Mouse (Mus musculus): Measurements from ENCODE around the gene Mmrn1. TPM values are rescaled to one million over a fixed set of nuclear protein-coding genes. Genes with fewer than 3 reads are reported as not detected.
"Not testable (repeated sequence)": the region's sequence is repeated elsewhere in the genome, so short reads cannot be mapped to it uniquely, and the experiment has no call there.

The Mmrn1 gene
- 2.7 and 3.0 TPM in 2 replicates for polyA plus RNA-seq (2015; fragmentation: Nextera tagmentation; extraction: Ambion mirVana)

DNA sequence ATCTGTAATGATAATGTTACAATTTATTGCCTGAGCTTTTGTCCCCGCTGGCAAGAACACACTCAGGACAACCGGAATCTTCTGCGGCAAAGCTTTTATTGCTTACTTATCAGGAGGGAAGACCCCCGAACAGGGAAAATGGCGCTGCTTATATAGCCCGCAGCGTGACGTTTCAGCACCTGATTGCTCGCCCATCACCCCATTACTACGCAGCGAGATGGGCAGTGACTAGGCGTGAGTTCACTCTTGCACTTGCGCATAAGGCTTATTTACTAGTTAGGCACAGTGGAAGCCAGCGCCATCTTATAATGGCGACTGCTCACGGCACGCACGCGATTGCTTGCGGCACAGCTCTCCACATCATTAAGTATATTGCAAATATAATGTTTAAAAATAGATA, at the start of gene Mmrn1:
Gene Mmrn1 (plus strand): TSS at position 301 of the 400 bp plus-strand sequence.
- not testable (repeated sequence) for ATAC-seq; H3K9ac ChIP-seq (replicated peaks); H3K27me3 ChIP-seq; H3K4me3 ChIP-seq (replicated peaks); H3K4me1 ChIP-seq (replicated peaks); H3K9me3 ChIP-seq; H3K27ac ChIP-seq; H3K36me3 ChIP-seq; H3K4me2 ChIP-seq (replicated peaks)
- 96% methylated on average over 20 of the region's 20 CpGs for WGBS

- Histone ChIP-seq H3K9me3 (no peaks in the 10 kb centered on the region), H3K27me3 (no peaks in the 10 kb centered on the region), H3K9ac (replicated peaks) (no peak overlapping the region), H3K36me3 (no peaks in the 10 kb centered on the region), H3K4me2 (replicated peaks) (no peak overlapping the region), H3K4me1 (replicated peaks) (no peaks in the 10 kb centered on the region), H3K27ac (no peak overlapping the region), H3K4me3 (replicated peaks) (no peak overlapping the region)
- 87% methylated on average over 7 of the region's 7 CpGs for WGBS
- no peak for ATAC-seq
These were observed 44.4 kb upstream of the Mmrn1 start for GRCm38 (mm10) chr6:60880362-60880761.

GRCm38 (mm10) chr6:60881534-60881933, 43.2 kb upstream of the Mmrn1 start:
- no peak for ATAC-seq
- no peaks in the 10 kb centered on the region for H3K27me3 ChIP-seq
- H3K4me1 ChIP-seq (replicated peaks) = no peaks in the 10 kb centered on the region
- 77% methylated on average over 2 of the region's 2 CpGs for WGBS
- H3K4me2 ChIP-seq (replicated peaks) = no peak overlapping the region
- no peaks in the 10 kb centered on the region for H3K36me3 ChIP-seq
- H3K9ac ChIP-seq (replicated peaks) = no peak overlapping the region
- no peak overlapping the region for H3K4me3 ChIP-seq (replicated peaks)
- H3K27ac ChIP-seq = no peak overlapping the region
- H3K9me3 ChIP-seq = no peaks in the 10 kb centered on the region

GRCm38 (mm10) chr6:60907272-60907671, 17.5 kb upstream of the Mmrn1 start:
- Histone ChIP-seq H3K4me2 (replicated peaks) (no peak overlapping the region), H3K9ac (replicated peaks) (no peak overlapping the region), H3K4me1 (replicated peaks) (no peaks in the 10 kb centered on the region), H3K4me3 (replicated peaks) (no peak overlapping the region), H3K9me3 (no peaks in the 10 kb centered on the region), H3K27ac (no peak overlapping the region), H3K36me3 (no peaks in the 10 kb centered on the region), H3K27me3 (no peaks in the 10 kb centered on the region)
- ATAC-seq = no peak
- WGBS = 83% methylated on average over 2 of the region's 2 CpGs

- ATAC-seq = 0 out of 2 replicates have a peak, but pooled peaks have one; percentile 55
- no peaks in the 10 kb centered on the region for H3K36me3 ChIP-seq
- no peaks in the 10 kb centered on the region for H3K9me3 ChIP-seq
- H3K4me3 ChIP-seq (replicated peaks) = no peak overlapping the region
- no peaks in the 10 kb centered on the region for H3K27me3 ChIP-seq
- H3K27ac ChIP-seq = no peak overlapping the region
- H3K4me2 ChIP-seq (replicated peaks) = no peak overlapping the region
- H3K4me1 ChIP-seq (replicated peaks) = no peaks in the 10 kb centered on the region
- no peak overlapping the region for H3K9ac ChIP-seq (replicated peaks)
These were observed 6.6 kb downstream of the Mmrn1 start for GRCm38 (mm10) chr6:60931364-60931763.

DNA sequence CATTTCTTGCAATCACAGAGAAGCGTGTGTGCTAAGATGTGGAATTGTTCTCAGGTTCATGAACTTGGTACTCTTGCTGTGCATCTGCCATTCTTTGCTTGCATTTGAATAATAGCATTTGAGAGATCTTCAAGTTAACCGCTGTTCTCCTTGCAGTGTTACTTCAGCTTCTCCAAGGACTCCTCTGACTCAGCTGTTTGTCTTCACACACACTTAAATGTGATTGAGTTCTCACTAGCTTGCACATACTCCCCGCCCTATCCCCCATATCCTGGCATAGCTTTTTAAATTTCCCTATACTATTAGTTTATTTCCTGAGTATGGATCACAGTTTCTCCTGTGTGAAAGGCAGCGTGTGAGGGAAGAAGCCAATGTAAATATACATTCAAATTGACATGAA, 10.1 kb downstream of the Mmrn1 start:
- no peaks in the 10 kb centered on the region for H3K36me3 ChIP-seq
- H3K27ac ChIP-seq = no peak overlapping the region
- no peak overlapping the region for H3K4me2 ChIP-seq (replicated peaks)
- 70% methylated on average over 4 of the region's 4 CpGs for WGBS
- H3K4me3 ChIP-seq (replicated peaks) = no peak overlapping the region
- H3K9ac ChIP-seq (replicated peaks) = no peak overlapping the region
- no peak for ATAC-seq
- H3K9me3 ChIP-seq = no peaks in the 10 kb centered on the region
- H3K27me3 ChIP-seq = no peaks in the 10 kb centered on the region
- H3K4me1 ChIP-seq (replicated peaks) = no peaks in the 10 kb centered on the region

DNA sequence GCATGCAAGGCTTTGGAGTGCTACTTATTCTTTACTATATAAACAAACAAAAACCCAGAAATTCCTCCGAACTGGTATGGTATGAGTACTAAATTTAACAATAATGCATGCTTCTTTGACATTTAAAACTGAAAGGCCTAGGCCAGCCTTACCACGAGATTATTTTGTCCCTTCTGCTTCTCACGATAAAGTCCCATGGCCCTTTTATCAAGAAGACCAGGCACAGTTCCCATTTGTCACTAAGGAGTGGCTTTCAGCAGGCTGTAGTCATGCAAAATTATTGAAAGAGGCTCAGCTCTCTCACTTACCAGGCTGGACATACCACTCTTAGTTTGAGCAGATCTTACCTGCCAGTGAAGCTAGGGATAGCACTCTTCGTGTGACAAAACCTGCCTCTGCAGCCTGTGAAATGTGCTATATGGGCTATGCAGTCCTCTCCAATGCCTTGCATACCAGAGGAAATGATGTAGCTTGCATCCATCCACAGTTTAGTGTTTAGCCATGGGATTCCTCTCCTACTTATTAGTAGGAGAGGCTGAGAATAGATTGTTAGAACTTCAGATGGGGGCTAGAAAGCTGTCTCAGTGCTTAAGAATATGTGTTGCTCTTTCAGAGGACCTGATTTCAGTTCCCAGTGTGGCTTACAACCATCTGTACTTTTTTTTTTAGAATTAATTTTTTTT, 10.8 kb downstream of the Mmrn1 start:
- H3K4me1 ChIP-seq (replicated peaks) = no peaks in the 10 kb centered on the region
- no peaks in the 10 kb centered on the region for H3K27me3 ChIP-seq
- no peak overlapping the region for H3K27ac ChIP-seq
- no peak overlapping the region for H3K4me3 ChIP-seq (replicated peaks)
- whole genome bisulfite sequencing = 83% methylated on average over 4 of the region's 4 CpGs
- ATAC-seq = no peak
- no peak overlapping the region for H3K4me2 ChIP-seq (replicated peaks)
- H3K9me3 ChIP-seq = no peaks in the 10 kb centered on the region
- H3K9ac ChIP-seq (replicated peaks) = no peak overlapping the region
- H3K36me3 ChIP-seq = no peaks in the 10 kb centered on the region

DNA sequence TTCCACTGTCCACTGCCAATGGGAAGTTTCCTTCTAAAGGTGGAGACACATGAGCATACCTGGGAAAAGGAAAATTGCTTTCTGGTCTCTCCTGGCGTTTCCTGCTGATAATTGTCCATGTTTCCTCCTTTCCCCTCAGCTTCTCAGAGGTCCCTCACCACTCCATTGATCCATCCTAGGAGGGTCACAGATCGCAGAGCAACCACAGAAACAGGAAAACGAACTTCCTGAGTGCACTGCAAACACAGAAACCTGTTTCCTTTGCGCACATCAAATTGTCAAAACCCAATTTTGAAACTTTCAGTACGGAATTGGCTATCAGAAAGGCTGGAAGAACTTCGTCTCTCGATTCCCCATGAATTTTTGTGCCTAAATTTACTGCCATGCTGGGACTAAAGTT, 19.4 kb downstream of the Mmrn1 start:
- ATAC-seq = no peak
- H3K9ac ChIP-seq (replicated peaks) = no peak overlapping the region
- 91% methylated on average over 7 of the region's 7 CpGs for WGBS
- no peak overlapping the region for H3K4me2 ChIP-seq (replicated peaks)
- no peaks in the 10 kb centered on the region for H3K9me3 ChIP-seq
- H3K27ac ChIP-seq = no peak overlapping the region
- H3K4me3 ChIP-seq (replicated peaks) = no peak overlapping the region
- H3K36me3 ChIP-seq = no peaks in the 10 kb centered on the region
- no peaks in the 10 kb centered on the region for H3K4me1 ChIP-seq (replicated peaks)
- no peaks in the 10 kb centered on the region for H3K27me3 ChIP-seq

GRCm38 (mm10) chr6:60944621-60945020, 19.8 kb downstream of the Mmrn1 start:
- Histone ChIP-seq H3K27me3 (no peaks in the 10 kb centered on the region), H3K4me1 (replicated peaks) (no peaks in the 10 kb centered on the region), H3K9me3 (no peaks in the 10 kb centered on the region), H3K9ac (replicated peaks) (no peak overlapping the region), H3K4me3 (replicated peaks) (no peak overlapping the region), H3K4me2 (replicated peaks) (no peak overlapping the region), H3K36me3 (no peaks in the 10 kb centered on the region), H3K27ac (no peak overlapping the region)
- 85% methylated on average over 9 of the region's 9 CpGs for WGBS
- no peak for ATAC-seq

DNA sequence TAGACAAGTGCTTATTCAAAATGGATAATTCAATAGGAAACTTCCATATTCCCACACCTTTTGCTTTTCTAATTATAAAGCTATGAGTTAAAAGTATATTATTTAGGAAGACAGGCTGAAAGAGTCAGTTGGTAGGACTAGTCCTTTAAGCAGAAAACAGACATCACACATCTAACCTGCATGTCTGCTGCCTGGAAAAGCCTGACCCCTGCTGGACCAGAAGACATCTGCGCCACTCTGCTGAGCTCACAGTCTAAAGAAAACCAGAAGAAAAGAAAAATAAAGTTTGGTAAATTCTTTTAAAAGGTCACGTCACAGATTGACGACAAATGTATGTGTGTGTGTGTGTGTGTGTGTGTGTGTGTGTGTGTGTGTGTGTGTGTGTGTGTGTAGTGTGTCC, 25.6 kb downstream of the Mmrn1 start:
- no peaks in the 10 kb centered on the region for H3K27me3 ChIP-seq
- no peak overlapping the region for H3K4me2 ChIP-seq (replicated peaks)
- H3K36me3 ChIP-seq = no peaks in the 10 kb centered on the region
- no peak overlapping the region for H3K9ac ChIP-seq (replicated peaks)
- WGBS = 70% methylated on average over 3 of the region's 3 CpGs
- H3K9me3 ChIP-seq = no peaks in the 10 kb centered on the region
- ATAC-seq = no peak
- no peaks in the 10 kb centered on the region for H3K4me1 ChIP-seq (replicated peaks)
- no peak overlapping the region for H3K27ac ChIP-seq
- H3K4me3 ChIP-seq (replicated peaks) = no peak overlapping the region

- ATAC-seq = peak; percentile 59
- peak overlapping the region; percentile 25; the same call in 1 of the 2 replicates for H3K27ac ChIP-seq
- no peak overlapping the region for H3K9ac ChIP-seq (replicated peaks)
- WGBS = 65% methylated on average over 2 of the region's 2 CpGs
- H3K4me1 ChIP-seq (replicated peaks) = peaks cover 9% of the 10 kb centered on the region
- no peaks in the 10 kb centered on the region for H3K9me3 ChIP-seq
- H3K27me3 ChIP-seq = no peaks in the 10 kb centered on the region
- H3K36me3 ChIP-seq = no peaks in the 10 kb centered on the region
- H3K4me2 ChIP-seq (replicated peaks) = no peak overlapping the region
- H3K4me3 ChIP-seq (replicated peaks) = no peak overlapping the region
These were observed 36.5 kb downstream of the Mmrn1 start for GRCm38 (mm10) chr6:60961285-60961684.

GRCm38 (mm10) chr6:60961838-60962237, 37.1 kb downstream of the Mmrn1 start:
- 30% methylated on average over 2 of the region's 2 CpGs for WGBS
- Histone ChIP-seq H3K27ac (no peak overlapping the region), H3K36me3 (no peaks in the 10 kb centered on the region), H3K4me1 (replicated peaks) (peaks cover 9% of the 10 kb centered on the region), H3K4me2 (replicated peaks) (no peak overlapping the region), H3K9ac (replicated peaks) (no peak overlapping the region), H3K9me3 (no peaks in the 10 kb centered on the region), H3K4me3 (replicated peaks) (no peak overlapping the region), H3K27me3 (no peaks in the 10 kb centered on the region)
- ATAC-seq = no peak

DNA sequence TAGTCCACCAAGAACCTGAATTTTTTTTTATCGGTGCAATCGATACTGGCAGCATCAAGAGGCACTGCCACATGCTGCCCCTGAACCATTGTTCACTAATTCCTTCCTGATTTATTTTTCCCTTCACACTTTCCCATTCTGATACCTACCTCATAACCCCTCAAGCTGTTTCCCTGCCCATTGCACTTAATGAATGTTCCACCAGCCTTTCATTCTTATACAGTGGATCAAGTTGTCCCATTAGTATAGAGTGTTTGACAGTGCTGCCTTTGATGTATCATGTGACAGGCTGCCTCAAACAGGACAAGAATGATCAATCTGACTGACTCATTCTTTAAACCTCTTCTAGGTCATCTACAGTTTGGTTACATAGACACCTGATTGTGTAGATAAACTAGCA, 37.9 kb downstream of the Mmrn1 start:
- no peak overlapping the region for H3K4me2 ChIP-seq (replicated peaks)
- H3K9me3 ChIP-seq = no peaks in the 10 kb centered on the region
- 0 out of 2 replicates have a peak overlapping the region, but pooled peaks have one; percentile 44 for H3K27ac ChIP-seq
- H3K4me1 ChIP-seq (replicated peaks) = peaks cover 9% of the 10 kb centered on the region
- no peak overlapping the region for H3K4me3 ChIP-seq (replicated peaks)
- WGBS = 43% methylated on average over 2 of the region's 2 CpGs
- H3K9ac ChIP-seq (replicated peaks) = no peak overlapping the region
- no peaks in the 10 kb centered on the region for H3K36me3 ChIP-seq
- no peaks in the 10 kb centered on the region for H3K27me3 ChIP-seq
- peak; percentile 67 for ATAC-seq

All from midbrain, embryonic 13.5 days (tissue).